Mouse (Mus musculus) thymus, postnatal 10 days (tissue): Measurements from ENCODE around the gene Ece2.

Experiments used
- DNase-seq, 2 experiments: peaks; one replicate each; pipeline ENCODE4 v3.0.0; 2021; ENCODE audit warnings: low spot score in 2 of 2

Ece2 gene

DNA sequence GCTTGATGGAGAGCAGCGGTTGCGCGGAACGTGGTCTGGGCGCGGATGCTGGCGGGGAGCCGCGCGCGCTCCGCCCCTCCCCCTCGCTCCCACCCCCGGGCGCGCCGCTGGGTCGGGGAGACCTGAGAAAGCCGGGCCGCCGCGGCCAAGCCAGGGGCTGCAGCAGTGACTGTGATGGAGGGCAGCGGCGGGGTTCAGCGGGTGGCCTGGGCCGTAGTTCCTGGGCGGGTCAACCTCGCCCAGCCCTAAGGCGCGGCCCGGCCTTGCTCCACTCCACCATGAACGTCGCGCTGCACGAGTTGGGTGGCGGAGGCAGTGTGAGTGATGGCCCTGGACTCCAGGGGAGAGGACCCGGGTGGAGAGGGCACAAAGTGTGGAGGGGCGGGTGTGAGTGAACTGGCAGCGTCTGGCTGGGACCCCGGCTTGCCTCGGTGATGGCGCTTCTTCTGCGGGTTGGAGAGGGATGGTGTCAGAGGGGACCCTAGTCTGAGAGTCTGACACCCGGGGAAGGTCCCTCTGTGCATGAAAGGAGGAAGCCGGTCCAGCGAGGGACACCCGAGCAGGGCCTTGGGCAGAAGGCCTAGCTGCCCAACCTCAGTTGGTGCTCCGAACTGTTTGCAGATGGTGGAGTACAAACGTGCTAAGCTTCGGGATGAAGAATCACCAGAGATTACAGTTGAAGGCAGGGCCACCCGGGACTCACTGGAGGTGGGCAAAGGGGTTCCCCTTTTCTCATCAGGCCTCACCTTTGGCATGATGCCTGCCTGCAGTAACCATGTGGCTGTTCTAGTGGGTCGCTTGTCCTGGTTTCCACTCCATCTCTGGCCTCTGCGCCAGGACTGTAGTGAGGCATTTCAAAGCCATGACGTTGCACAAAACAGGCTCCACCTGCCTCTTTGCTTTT, at the start of gene Ece2:
Ece2 (plus strand) TSS at position 98 of the 904 bp plus-strand sequence.
- DNase-seq: no peak

DNA sequence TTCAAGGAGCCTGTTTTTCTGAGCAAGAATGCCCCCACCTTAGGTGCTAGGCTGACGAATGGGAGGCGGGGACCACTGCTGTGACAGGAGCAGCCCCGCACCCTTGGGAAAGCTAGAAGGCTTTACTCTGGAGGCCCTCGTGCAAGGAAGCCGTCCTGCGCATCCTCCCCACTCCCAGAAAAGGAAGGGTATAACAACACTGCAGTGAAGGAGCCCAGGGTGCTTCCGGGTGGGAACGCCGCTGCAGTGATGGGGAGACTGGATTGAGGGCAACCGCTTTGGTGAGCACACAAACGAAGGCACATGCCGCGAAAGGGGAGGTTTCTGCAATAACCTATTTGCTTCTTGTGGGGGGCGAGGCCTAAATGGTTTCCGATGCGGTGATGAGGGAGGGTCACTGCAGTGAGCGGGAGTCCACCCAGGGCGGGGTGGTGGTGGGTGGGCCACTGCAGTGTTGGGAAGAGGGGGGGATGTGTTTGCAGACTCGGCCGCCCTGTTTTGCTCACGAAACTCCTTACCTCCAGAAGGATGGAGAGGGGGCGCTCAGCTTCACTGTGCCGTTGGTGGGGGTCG, 40.2 kb upstream of the Ece2 start, which contains the start of gene Vwa5b2:
Vwa5b2 (plus strand) TSS at position 106 of the 573 bp plus-strand sequence.
- DNase-seq: no peak

DNA sequence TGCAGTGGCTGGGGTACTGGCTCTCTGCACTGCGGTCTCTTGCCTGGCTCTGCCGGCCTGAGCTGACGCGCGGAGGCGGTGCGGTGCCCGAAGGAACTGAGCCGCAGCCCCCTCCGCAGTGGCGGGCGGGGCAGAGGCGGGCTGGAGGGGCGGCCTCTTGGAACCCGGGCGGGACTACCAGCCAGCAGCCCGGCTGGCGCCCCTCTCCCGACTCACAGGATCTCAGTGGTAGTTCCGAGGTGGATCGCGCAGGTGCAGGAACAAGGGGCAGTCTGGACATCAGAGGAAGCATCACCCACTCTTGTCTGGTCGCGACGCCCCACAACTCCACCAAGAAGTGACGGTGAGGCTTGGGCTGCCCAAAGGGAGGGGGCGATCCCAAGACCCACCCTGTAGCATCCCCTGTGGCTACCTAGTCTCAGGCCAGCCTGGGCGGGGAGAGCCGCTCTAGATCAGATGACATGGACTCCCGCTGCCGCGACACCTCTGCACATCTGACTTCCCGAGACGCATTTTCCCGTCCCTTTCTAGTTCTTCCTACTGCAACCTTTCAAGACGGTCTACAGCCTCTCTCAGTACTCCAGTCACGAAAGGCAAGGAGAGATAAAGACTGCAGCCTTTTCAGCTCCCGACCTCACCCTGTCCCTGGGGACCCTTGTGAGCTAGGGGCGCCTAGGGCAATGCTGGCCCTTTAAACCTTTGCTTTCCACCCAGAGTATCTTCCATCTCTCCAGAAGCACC, 39.5 kb upstream of the Ece2 start:
- no peak for DNase-seq

DNA sequence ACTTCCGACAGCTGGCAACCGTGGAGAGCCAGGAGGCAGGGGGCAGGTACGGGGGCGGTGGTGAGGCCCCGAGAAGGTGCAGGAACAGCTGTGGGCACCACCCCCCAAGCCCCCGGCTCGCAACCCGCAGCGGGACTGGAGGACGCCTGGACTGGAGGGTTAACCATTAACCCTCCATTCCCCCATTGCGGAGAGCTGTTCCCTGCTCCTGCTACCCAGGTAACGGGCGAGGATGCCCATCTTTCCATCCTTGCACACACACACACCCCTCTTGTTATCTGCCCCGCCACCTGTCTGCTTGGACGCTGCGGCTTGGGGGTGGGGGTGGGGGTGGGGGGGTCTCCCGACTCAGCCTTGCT, 39.0 kb upstream of the Ece2 start:
- no peak for DNase-seq

DNA sequence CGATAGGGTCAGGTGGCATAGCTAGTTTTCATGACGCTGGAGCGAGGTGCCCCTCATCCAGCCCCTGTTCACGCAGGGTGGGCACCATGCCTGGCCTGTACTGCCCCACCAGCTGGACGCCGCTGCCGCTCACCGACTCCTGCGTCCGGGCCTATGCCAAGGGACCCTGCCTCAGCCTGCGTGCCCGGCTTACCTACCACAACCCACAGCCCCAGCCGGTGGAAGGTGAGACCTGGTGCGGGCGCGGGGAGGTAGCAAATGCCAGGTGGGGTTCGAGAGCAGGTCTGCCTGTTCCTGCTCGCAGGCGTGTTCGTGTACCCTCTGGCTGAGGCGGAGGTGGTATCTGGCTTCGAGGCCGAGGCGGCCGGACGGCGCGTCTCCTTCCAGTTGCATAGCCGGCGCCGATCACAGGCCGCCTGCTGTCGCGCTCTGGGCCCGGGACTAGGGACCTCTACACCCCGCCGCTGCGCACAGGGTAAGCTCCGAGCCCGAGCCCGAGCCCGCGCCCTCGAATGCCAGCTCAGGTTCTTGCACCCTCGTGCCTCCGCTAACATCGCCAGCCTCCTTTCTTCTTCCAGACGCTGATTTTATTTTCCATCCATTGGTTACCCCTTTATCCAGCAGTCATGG, 38.4 kb upstream of the Ece2 start:
- no peak for DNase-seq

DNA sequence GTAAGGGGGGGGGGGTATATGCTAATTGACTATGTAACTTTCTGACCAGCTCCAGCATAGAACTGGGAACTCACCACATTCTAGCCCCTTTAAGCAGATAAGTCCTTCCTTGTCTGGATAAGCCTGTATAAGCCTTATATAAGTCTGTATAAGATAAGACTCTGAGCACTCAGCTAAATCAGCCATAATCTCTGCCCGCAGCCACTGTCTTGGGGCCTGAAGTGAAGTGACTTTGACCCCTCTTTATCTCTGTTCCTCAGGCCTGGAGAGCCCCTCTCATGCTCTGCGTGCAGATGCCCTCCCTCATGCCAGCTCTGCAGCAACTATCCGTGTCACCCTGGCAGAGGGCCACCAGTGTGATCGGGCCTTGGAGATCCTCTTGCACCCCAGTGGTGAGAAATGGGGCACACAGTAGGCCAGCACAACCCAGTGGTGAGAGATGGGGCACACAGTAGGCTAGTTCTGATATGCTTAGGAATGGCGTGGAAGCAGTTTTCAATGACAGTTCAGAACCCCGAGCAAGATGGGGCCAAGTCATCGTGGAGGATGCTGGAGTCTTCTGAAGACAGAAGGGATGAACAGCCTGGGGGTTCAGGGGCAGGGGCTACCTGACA, 34.5 kb upstream of the Ece2 start:
- no peak for DNase-seq

DNA sequence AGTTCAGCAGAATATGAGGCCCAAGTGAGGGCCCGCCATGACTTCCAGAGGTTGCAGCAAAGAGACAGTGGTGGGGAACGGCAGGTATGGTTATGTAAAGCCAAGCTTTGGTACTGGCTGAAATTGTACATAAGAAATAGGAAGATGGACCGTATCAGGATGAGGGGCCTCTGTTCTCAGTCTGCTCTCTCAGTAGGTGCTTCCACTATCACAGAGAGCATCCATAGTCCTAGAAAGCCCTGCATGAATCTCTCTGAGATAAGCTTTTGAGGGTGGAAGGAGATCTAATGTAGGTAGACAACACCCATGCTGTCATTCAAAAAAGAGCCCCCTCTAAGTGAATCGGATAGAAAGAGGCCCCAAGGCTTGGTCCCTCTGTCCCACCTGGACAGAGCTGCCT, 33.9 kb upstream of the Ece2 start:
- DNase-seq: no peak

DNA sequence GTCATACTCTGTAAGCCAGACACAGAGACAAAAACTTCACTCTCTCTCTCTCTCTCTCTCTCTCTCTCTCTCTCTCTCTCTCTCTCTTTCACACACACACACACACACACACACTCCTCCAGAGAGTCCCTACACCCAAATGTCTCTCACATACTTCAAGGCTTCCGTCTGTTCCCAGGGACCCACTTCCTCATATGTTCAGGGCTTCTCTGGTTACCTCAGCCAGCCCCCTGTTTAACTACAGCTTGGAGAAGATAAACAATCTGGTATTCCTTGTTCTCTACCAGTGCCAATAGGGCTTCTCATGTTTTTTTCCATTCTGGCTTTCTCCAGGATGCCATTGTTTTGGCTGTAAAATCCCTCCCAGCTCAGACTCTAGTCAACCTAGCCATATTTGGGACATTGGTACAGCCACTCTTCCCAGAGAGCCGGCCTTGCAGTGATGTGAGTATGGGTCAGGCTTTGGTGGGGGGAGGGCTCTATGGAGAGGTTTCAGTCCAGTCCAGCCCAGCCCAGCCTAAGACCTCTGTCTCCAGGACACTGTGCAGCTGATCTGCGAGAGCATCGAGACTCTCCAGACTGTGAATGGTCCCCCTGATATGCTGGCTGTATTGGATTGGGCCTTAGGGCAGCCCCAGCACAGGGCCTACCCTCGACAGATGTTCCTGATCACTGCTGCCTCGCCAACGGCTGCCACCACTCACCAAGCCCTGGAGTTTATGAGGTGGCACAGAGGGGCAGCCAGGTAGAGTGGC, 32.8 kb upstream of the Ece2 start:
- no peak for DNase-seq

DNA sequence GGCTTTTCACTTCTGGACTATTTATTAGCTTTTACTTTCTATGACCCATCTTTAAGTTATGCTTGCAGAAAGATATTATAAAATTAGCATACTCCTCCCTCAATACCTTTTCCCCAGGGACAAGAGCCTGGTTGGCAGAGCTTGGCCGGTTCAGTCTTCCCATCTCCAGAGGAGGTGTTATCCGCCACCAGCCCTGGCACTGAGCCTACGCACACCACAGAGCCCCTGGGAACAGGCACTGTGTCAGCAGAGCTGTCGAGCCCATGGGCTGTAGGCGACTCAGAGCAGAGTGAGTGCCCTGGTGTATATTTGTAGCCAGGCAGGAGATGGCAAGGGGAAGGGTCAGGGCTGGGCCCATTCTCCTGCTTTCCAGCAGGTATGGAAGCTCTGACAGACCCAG, 29.1 kb upstream of the Ece2 start:
- no peak for DNase-seq

DNA sequence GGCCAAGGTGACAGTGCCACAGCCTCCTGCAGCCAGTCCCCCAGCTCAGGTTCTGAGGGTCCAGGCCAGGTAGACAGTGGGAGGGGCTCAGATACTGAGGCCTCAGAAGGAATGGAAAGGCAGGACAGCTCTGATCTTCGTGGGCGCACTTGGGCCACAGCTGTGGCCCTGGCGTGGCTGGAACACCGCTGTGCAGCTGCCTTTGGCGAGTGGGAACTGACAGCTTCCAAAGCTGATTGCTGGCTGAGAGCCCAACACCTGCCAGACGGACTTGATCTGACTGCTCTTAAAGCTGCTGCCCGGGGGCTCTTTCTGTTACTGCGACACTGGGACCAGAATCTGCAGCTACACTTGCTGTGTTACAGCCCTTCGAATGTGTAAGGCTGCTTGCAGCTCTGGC, 24.9 kb upstream of the Ece2 start:
- DNase-seq: no peak

DNA sequence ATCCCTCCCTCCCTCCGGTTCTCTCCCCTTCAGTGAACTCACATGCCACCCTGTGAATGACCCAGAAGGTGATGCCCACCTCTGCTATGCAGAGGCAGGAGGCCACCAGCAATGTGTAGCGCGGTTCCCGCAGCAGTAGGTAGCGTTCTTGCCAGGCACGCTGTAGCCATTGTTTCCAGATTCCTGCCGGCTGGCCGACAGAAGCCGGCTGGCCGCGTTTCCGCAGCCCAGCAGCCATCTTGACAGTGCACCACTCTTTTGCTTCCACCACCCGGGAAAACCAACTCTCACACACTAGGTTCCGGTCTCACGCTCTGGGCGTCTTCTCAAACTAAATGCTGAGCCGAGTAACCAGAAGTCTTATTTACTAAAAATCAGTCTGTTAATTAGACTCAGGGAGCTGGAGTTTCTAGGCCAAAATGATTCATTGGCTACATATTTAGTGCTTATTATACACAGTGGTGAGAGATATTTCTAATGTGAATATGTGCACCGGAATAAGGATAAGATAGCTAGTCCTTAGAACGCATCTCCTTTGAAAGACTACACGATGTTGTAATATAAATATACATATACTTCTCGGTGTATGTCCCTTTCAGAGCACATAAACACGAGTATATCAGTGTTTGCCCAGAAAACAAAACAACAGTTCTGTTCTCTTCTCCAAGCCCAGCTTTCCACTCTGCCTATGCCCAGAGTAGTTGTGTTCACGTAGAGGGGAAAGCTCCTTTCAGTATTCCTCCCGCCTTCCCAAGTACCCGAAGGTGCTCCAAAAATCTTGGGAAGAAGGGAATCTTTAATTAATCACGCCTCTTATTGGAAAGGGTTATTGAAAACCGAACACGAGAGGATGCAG, 18.9 kb upstream of the Ece2 start:
- DNase-seq: peak; percentile 44 to 70

DNA sequence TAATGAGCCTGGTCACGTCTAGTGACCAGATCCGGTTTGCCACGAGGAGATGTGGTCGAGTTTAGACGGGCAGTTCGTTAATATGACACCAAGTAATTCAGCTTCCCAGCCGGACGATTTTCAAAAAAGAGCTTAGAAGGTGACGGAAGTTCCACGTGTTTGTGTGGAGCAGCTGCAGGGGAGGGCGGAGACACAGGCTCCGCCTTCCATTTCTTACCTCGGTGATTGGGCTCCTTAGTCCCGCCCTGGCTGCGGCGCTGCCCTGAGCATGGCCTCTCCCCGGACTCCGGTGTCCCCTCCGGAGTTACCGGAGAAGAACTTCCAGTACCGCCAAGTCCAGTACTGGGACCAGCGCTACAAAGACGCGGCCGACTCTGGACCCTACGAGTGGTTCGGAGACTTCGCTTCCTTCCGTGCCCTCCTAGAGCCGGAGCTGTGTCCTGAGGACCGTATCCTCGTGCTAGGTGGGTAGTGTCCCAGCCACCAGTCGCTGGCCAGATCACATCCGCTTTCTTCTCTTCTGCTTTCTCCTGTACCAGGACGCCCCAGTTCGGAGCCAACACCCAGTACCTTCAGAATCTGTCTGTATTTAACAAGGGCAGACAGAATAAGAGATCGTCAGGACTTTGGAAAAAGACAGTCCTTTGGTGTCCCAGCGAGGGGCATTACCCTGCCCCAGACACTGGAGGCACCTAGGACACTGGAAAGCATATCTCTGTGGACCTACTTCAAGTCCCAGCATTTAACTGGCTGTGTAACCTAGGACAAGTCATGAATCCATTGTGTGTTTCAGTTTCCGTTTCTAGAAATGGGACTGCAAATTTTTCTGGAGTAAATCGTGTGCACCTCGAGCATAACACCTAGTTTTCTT, 18.0 kb upstream of the Ece2 start, which contains the start of the genes Eef1akmt4, Gm49333 and Alg3:
Eef1akmt4 (plus strand) TSS at position 237 of the 871 bp plus-strand sequence.
Gm49333 (plus strand) TSS at position 254 of the 871 bp plus-strand sequence.
Alg3 (minus strand) TSS at position 379 of the 871 bp plus-strand sequence.
- DNase-seq: peak; percentile 70 to 73

DNA sequence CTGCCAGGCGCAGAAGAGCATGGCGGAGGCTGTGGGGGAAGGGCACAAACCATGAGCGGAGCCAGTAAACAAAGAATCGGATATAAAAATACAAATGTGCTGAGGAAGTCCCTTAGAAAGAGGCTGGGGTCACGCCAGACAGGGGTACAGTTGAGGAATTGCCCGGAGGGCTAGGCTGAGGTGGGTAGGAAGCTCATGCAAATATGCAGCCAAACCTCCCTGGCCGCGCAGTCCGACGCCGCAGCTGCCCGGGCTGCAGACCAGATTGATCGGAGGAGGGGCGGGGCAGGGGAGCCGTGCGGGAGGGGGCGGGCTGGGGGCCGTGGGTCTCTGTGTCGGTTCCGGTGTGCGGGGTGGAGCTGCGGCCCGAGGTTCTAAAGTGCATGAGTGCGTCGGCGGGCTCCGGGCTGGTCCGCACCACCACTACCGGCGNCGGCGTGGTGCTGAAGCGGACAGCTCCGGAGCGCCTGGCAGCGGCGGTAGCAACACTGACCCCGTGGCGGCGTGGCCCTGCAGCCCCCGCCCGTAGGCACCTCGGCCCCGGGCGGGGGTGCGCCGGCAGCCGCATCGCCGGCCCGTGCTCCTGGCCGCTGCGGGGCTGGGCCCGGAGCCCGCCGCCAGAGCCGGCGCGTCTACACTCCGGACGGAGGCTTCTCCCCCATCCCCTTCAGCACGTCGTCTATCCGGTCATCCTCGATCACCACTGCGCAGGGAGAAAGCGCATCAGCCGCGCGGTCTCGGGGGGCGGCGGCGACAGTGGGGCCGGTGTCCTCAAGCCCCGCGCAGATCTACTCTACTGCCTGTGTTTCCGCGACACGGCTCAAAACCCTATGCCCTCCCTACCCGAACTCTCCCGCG, 9.9 kb upstream of the Ece2 start:
- no peak for DNase-seq

DNA sequence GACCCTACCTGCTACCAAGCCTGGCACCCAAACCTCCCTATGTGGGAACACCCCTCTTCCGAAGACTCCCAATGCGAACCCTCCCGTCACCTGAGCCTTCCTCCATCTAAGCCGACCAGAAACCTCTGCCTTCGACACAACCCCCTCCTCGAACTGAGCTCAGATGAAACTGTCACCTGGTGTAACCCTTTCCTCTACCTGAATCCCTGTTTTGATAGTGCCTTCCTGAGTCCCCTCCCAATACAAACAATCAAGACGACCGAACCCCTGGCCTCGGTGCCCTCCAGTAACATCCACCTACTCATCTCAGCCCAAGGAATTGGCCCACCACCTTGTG, 9.3 kb upstream of the Ece2 start:
- DNase-seq: no peak

DNA sequence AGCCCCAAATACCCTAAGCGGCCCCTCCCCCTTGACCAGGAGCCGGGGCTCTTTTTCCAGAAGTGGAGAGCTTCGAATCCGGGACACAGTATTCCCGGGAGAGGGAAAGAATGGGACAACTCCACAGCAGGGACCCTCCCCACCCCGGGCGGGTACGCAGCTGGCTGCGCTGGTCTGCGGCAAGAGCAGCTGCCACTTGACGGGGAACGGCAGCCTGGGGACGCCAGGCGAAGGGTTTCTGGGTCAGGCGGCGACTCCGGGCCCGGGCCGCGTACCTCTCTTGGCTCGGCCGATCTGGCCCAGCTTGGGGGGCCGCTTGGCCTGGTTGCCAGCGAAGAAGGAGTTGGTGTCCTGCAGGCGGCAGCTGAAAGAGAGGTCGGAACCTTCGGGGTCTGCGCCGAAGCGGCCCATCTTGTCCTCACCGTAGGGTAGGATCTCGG, 8.9 kb upstream of the Ece2 start:
- peak in 1 of 2 experiments; percentile 14 for DNase-seq

DNA sequence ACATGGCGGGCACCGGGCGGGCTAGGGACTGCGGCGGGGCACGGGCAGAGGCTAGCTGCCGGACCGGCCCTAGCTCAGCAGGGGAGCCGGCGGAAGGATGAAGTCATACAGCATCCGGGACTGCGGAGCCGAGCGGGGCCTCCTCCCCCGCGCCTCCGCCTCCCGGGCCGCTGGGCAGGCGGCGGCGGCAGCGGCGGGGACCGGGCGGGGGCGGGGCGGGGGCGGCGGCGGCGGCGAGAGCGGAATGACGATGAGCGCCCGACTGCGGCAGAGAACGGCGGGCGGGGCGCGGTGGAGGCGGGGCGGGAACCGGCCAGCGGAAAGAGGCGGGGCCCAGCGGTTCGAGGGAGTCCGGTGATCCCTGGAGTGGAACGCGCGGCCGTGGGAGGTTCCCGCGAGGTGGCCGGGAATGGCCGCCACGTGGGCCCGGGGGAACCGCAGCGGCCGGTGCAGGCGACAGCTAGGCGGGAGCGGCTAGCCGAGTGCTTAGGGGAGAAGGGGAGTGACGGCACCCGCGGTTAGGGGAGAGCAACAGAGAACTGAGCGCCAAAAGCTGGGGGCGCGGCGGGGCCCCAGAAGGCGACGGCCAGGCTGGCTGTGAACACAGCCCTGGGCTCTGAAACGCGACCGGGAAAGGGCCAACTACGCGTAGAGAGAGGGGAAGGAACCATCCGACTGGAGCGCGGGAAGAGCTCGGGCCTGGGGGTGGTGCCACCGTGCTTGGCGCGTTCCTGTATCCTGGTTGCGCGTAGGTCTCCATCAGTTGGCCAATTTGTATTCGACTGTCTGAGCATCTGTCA, 8.2 kb upstream of the Ece2 start, which contains the start of gene Camk2n2:
Camk2n2 (minus strand) TSS at position 97 of the 800 bp plus-strand sequence.
- peak in 1 of 2 experiments; percentile 35 for DNase-seq
